Mouse (Mus musculus): ENCODE measurements around the gene Cd22.
A peak's percentile ranks its signal among the peaks of the same experiment; 100 is the strongest.
"Not testable (repeated sequence)": the region's sequence is repeated elsewhere in the genome, so short reads cannot be mapped to it uniquely, and the experiment has no call there.

The Cd22 gene

GRCm38 (mm10) chr7:30880176-30880575 lies at the start of gene Cd22:
TSS of gene Cd22 (minus strand) at chr7:30880342.
- DNase-seq (ENCODE audit: low read depth, low spot score): peak; percentile 69
- Histone ChIP-seq H3K36me3 (ENCODE audit: control insufficient read depth, insufficient read depth, low read length, poor library complexity, severe bottlenecking) (peaks cover 25% of the 10 kb centered on the region), H3K27me3 (ENCODE audit: control insufficient read depth, insufficient read depth, low read length, poor library complexity, severe bottlenecking) (no peaks in the 10 kb centered on the region)

- DNase-seq (ENCODE audit: low read depth, low spot score); H3K27me3 ChIP-seq (ENCODE audit: control insufficient read depth, insufficient read depth, low read length, poor library complexity, severe bottlenecking): not testable (repeated sequence)
These were observed 44.4 kb upstream of the Cd22 start, which contains the start of gene Hamp2 for GRCm38 (mm10) chr7:30924581-30924980. TSS of gene Hamp2 (minus strand) at chr7:30924681.

GRCm38 (mm10) chr7:30924071-30924470 lies 43.9 kb upstream of the Cd22 start:
- H3K36me3 ChIP-seq (ENCODE audit: control insufficient read depth, insufficient read depth, low read length, poor library complexity, severe bottlenecking): no peaks in the 10 kb centered on the region
- DNase-seq (ENCODE audit: low read depth, low spot score): no peak

More at GRCm38 (mm10) chr7:30924581-30924980, 44.4 kb upstream of the Cd22 start, which contains the start of gene Hamp2:
- H3K36me3 ChIP-seq (ENCODE audit: control insufficient read depth, insufficient read depth, low read length, poor library complexity, severe bottlenecking): not testable (repeated sequence)

GRCm38 (mm10) chr7:30922490-30922889 lies 42.3 kb upstream of the Cd22 start:
- DNase-seq (ENCODE audit: low read depth, low spot score); H3K36me3 ChIP-seq (ENCODE audit: control insufficient read depth, insufficient read depth, low read length, poor library complexity, severe bottlenecking); H3K27me3 ChIP-seq (ENCODE audit: control insufficient read depth, insufficient read depth, low read length, poor library complexity, severe bottlenecking): not testable (repeated sequence)

More at GRCm38 (mm10) chr7:30924071-30924470, 43.9 kb upstream of the Cd22 start:
- H3K27me3 ChIP-seq (ENCODE audit: control insufficient read depth, insufficient read depth, low read length, poor library complexity, severe bottlenecking): no peaks in the 10 kb centered on the region

GRCm38 (mm10) chr7:30920217-30920616 lies 40.1 kb upstream of the Cd22 start:
- no peaks in the 10 kb centered on the region for H3K27me3 ChIP-seq (ENCODE audit: control insufficient read depth, insufficient read depth, low read length, poor library complexity, severe bottlenecking)
- DNase-seq (ENCODE audit: low read depth, low spot score): peak; percentile 46
- H3K36me3 ChIP-seq (ENCODE audit: control insufficient read depth, insufficient read depth, low read length, poor library complexity, severe bottlenecking): no peaks in the 10 kb centered on the region

- Histone ChIP-seq H3K27me3 (ENCODE audit: control insufficient read depth, insufficient read depth, low read length, poor library complexity, severe bottlenecking) (no peaks in the 10 kb centered on the region), H3K36me3 (ENCODE audit: control insufficient read depth, insufficient read depth, low read length, poor library complexity, severe bottlenecking) (no peaks in the 10 kb centered on the region)
- no peak for DNase-seq (ENCODE audit: low read depth, low spot score)
These were observed 37.1 kb upstream of the Cd22 start for GRCm38 (mm10) chr7:30917219-30917618.

- DNase-seq (ENCODE audit: low read depth, low spot score): no peak
- Histone ChIP-seq H3K27me3 (ENCODE audit: control insufficient read depth, insufficient read depth, low read length, poor library complexity, severe bottlenecking) (no peaks in the 10 kb centered on the region), H3K36me3 (ENCODE audit: control insufficient read depth, insufficient read depth, low read length, poor library complexity, severe bottlenecking) (no peaks in the 10 kb centered on the region)
These were observed 36.6 kb upstream of the Cd22 start for GRCm38 (mm10) chr7:30916713-30917112.

GRCm38 (mm10) chr7:30914732-30915131 lies 34.6 kb upstream of the Cd22 start, which contains the start of gene Mag:
TSS of gene Mag (minus strand) at chr7:30914873.
- no peaks in the 10 kb centered on the region for H3K36me3 ChIP-seq (ENCODE audit: control insufficient read depth, insufficient read depth, low read length, poor library complexity, severe bottlenecking)
- DNase-seq (ENCODE audit: low read depth, low spot score): no peak
- no peaks in the 10 kb centered on the region for H3K27me3 ChIP-seq (ENCODE audit: control insufficient read depth, insufficient read depth, low read length, poor library complexity, severe bottlenecking)

GRCm38 (mm10) chr7:30909773-30910172 lies 29.6 kb upstream of the Cd22 start:
- no peaks in the 10 kb centered on the region for H3K27me3 ChIP-seq (ENCODE audit: control insufficient read depth, insufficient read depth, low read length, poor library complexity, severe bottlenecking)
- no peak for DNase-seq (ENCODE audit: low read depth, low spot score)
- H3K36me3 ChIP-seq (ENCODE audit: control insufficient read depth, insufficient read depth, low read length, poor library complexity, severe bottlenecking): no peaks in the 10 kb centered on the region

GRCm38 (mm10) chr7:30908992-30909431 lies 28.9 kb upstream of the Cd22 start:
- Histone ChIP-seq H3K36me3 (ENCODE audit: control insufficient read depth, insufficient read depth, low read length, poor library complexity, severe bottlenecking) (no peaks in the 10 kb centered on the region), H3K27me3 (ENCODE audit: control insufficient read depth, insufficient read depth, low read length, poor library complexity, severe bottlenecking) (no peaks in the 10 kb centered on the region)
- DNase-seq (ENCODE audit: low read depth, low spot score): no peak

GRCm38 (mm10) chr7:30908277-30908991 lies 28.3 kb upstream of the Cd22 start:
- no peak for DNase-seq (ENCODE audit: low read depth, low spot score)
- H3K36me3 ChIP-seq (ENCODE audit: control insufficient read depth, insufficient read depth, low read length, poor library complexity, severe bottlenecking): no peaks in the 10 kb centered on the region

GRCm38 (mm10) chr7:30904042-30904441 lies 23.9 kb upstream of the Cd22 start:
- DNase-seq (ENCODE audit: low read depth, low spot score): peak; percentile 73
- no peaks in the 10 kb centered on the region for H3K36me3 ChIP-seq (ENCODE audit: control insufficient read depth, insufficient read depth, low read length, poor library complexity, severe bottlenecking)
- H3K27me3 ChIP-seq (ENCODE audit: control insufficient read depth, insufficient read depth, low read length, poor library complexity, severe bottlenecking): no peaks in the 10 kb centered on the region

More at GRCm38 (mm10) chr7:30908277-30908991, 28.3 kb upstream of the Cd22 start:
- H3K27me3 ChIP-seq (ENCODE audit: control insufficient read depth, insufficient read depth, low read length, poor library complexity, severe bottlenecking): no peaks in the 10 kb centered on the region

GRCm38 (mm10) chr7:30895217-30895616 lies 15.1 kb upstream of the Cd22 start:
- DNase-seq (ENCODE audit: low read depth, low spot score): no peak
- Histone ChIP-seq H3K36me3 (ENCODE audit: control insufficient read depth, insufficient read depth, low read length, poor library complexity, severe bottlenecking) (no peaks in the 10 kb centered on the region), H3K27me3 (ENCODE audit: control insufficient read depth, insufficient read depth, low read length, poor library complexity, severe bottlenecking) (no peaks in the 10 kb centered on the region)

GRCm38 (mm10) chr7:30892515-30892914 lies 12.4 kb upstream of the Cd22 start:
- Histone ChIP-seq H3K36me3 (ENCODE audit: control insufficient read depth, insufficient read depth, low read length, poor library complexity, severe bottlenecking) (no peaks in the 10 kb centered on the region), H3K27me3 (ENCODE audit: control insufficient read depth, insufficient read depth, low read length, poor library complexity, severe bottlenecking) (no peaks in the 10 kb centered on the region)
- no peak for DNase-seq (ENCODE audit: low read depth, low spot score)

- H3K27me3 ChIP-seq (ENCODE audit: control insufficient read depth, insufficient read depth, low read length, poor library complexity, severe bottlenecking): no peaks in the 10 kb centered on the region
- no peaks in the 10 kb centered on the region for H3K36me3 ChIP-seq (ENCODE audit: control insufficient read depth, insufficient read depth, low read length, poor library complexity, severe bottlenecking)
- peak; percentile 55 for DNase-seq (ENCODE audit: low read depth, low spot score)
These were observed 11.6 kb upstream of the Cd22 start for GRCm38 (mm10) chr7:30891746-30892145.
